ENCODE assay signal across 8 mouse cellular contexts in the genomic region with DNA sequence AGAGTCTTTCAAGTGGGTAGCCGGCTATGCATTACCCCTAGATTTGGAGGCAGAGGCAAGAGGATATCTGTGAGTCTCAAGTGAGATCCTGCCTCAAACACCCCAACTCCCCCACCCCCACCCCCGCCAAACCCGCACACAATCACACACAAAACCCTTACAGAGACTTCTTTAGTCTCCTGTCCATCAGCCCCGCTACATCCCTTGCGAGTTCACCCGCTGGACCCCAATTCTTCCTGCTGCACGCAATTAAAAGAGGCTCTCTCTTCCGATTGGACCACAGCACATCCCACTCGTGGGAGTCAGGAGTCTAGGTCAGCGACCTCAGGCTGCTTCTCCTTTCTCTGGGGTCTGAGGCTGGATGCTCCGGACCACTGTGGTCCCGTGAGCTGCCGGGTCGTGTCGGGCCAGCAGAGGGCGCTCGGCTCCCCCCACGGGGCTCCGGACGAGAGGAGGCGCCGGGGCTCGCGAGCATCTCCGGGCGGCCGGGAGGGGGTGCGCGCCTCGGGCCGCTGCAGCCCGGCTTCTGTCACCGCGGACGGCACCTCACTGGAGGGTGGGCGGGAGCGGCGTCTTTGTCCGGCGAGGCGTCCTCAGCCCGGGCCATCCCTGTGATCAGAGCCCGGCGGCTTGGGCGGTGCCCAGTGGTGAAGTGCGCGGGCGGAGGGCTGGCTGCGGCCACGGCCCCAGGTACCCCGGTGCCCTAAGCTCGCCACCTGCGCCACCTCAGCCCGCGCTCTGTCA. TPM values are rescaled to one million over a fixed set of nuclear protein-coding genes. Genes with fewer than 3 reads are reported as not detected.
A peak's percentile ranks its signal among the peaks of the same experiment; 100 is the strongest.
DNase-seq lines count a peak whose midpoint lies in the region; ATAC-seq and TF ChIP-seq lines count a peak whose summit lies in the region.

A gene (plus strand): TSS at position 500 of the 744 bp plus-strand sequence.

- DNase-seq in Patski (ENCODE audit: low read depth, low spot score) = no peak
- DNase-seq in cerebellum, postnatal 10 days = peak; percentile 98 to 99
- peak; percentile 40 to 94 for DNase-seq in frontal cortex, adult 2 months (ENCODE audit: extremely low spot score in 1 of 2, low spot score in 1 of 2)
- DNase-seq in heart, postnatal 4 days = peak; percentile 91
- DNase-seq in layer of hippocampus, adult 8-10 months (ENCODE audit: low spot score in 2 of 2) = peak; percentile 67 to 89
- peak; percentile 71 to 82 for DNase-seq in lung, adult 18-20 months
- peak; percentile 80 for DNase-seq in testis, postnatal 14 days (ENCODE audit: low spot score)

- CTCF ChIA-PET in Patski (lab: Charles Lee) = interaction anchor here (0.9 to 2.1 kb wide), 4 partner anchors 19 to 285 kb away, joined by 3 to 7 read pairs (median 4); no protein-coding TSS in a partner anchor

- peak; percentile 65 for ATAC-seq in Patski
- peak; percentile 16; the same call in 1 of the 2 replicates for ATAC-seq in neutrophil, adult 5-6 weeks (ENCODE audit: extremely low read depth, insufficient number of reproducible peaks, low FRiP score, poor library complexity, severe bottlenecking)

- in situ Hi-C loops in Patski (cut with MboI; ENCODE audit: low pct_unique_long_range_greater_than_20kb) = loop anchor here (5.0 kb wide), 1 partner anchor 285 kb away; no protein-coding TSS in a partner anchor

- H3K27me3 ChIP-seq in Patski = peaks cover 21% of the 10 kb centered on the region

- POLR2A ChIA-PET in Patski (lab: Charles Lee) = no interaction called here

- TF ChIP-seq CTCF in Patski (IDR thresholded peaks at IDR 0.05) = peak; percentile 100

RNA-seq across cellular contexts. Expression of the gene that starts here (rescaled TPM):
- polyA plus RNA-seq in Patski (2021) = 1.3 TPM
- polyA plus RNA-seq in frontal cortex, adult 2 months (2012; rRNA removed) = 19.4 and 20.6 TPM in 2 replicates
- total RNA-seq in heart, postnatal 4 days (2021) = 100 to 1,000 TPM; 116 to 127 TPM
- 10 to 100 TPM; 27.7 to 34.9 (median 33.8) TPM for total RNA-seq in layer of hippocampus, adult 8-10 months (2022)
- total RNA-seq in neutrophil, adult 5-6 weeks (2017) = 2.8 and 3.0 TPM in 2 replicates
